In the genomic region with DNA sequence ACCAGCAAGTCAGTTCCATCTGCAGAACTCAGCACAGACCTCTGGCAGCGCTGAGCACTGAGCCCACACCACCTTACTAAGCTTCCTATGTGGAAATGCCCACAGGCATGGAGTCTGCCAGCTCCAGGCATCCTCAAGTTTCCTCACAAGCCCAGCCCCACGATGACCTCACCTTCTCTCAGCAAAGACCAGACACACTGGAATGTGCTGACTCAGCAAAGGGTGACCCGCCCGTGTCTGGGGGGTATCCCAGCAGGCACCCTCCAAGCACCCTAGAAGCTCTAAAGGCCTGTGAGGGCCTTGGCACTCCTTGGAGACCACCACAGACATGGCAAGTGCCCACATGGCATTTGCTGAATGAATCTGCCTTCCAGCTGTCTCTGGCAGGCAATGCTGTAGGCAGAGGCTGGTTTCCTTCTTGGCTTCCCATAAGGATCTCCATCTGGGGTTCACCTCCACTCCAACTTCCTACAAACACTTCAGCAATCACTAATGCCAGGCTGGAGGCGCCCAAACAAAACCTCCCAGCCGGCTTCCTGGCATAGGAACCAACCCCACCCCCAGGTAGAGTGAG, we compare ENCODE assay signal across 11 mouse cellular contexts. TPM values are rescaled to one million over a fixed set of nuclear protein-coding genes. Genes with fewer than 3 reads are reported as not detected.
DNase-seq lines count a peak whose midpoint lies in the region; ATAC-seq and TF ChIP-seq lines count a peak whose summit lies in the region.
"Had no signal": no experiment of that assay in that cellular context is flagged by ENCODE, and none has a peak within 500 bp of the region (broad histone marks: within the 10 kb centered on the region; RNA-seq: fewer than 3 reads in every experiment).

No protein-coding gene starts in this region.

- no peak overlapping the region for H3K4me3 ChIP-seq in gastrocnemius, adult 2 months
- no peak overlapping the region for H3K4me3 ChIP-seq in myocyte
- no peak overlapping the region for H3K4me3 ChIP-seq in hindbrain, embryonic 14.5 days (replicated peaks; ENCODE audit: low read length)
- H3K4me3 ChIP-seq: left cerebral cortex, adult 2 months; neural tube, embryonic 12.5 days had no signal

- no peak for TF ChIP-seq CTCF in gastrocnemius, adult 2 months (IDR thresholded peaks at IDR 0.05)

- no peaks in the 10 kb centered on the region for H3K9me3 ChIP-seq in hindbrain, embryonic 14.5 days (ENCODE audit: control insufficient read depth, low read length)
- H3K9me3 ChIP-seq: neural tube, embryonic 12.5 days had no signal

- H3K27me3 ChIP-seq in myocyte (ENCODE audit: control insufficient read depth, insufficient read depth, insufficient read length), result no peaks in the 10 kb centered on the region
- no peaks in the 10 kb centered on the region for H3K27me3 ChIP-seq in hindbrain, embryonic 14.5 days (ENCODE audit: control insufficient read depth, insufficient read depth, low read length)
- H3K27me3 ChIP-seq: neural tube, embryonic 12.5 days had no signal

- no peak overlapping the region for H3K9ac ChIP-seq in hindbrain, embryonic 14.5 days
- H3K9ac ChIP-seq: neural tube, embryonic 12.5 days had no signal

- no peak for ATAC-seq in hindbrain, embryonic 14.5 days (ENCODE audit: low FRiP score)

- DNase-seq in adrenal gland, postnatal 14 days, result peak; percentile 51
- no peak for DNase-seq in adrenal gland, adult 18-20 months (ENCODE audit: low spot score in 2 of 2)
- peak; percentile 53 for DNase-seq in left cerebral cortex, postnatal 4 days
- no peak for DNase-seq in left cerebral cortex, postnatal 10 days (ENCODE audit: extremely low spot score in 1 of 2, low spot score in 2 of 2)
- peak; percentile 75 for DNase-seq in gastrocnemius, adult 2 months
- DNase-seq in spleen, postnatal 10 days (ENCODE audit: low spot score in 2 of 2), result no peak
- DNase-seq in hindbrain, embryonic 14.5 days (ENCODE audit: low spot score), result no peak

- 79% methylated on average over 6 of the region's 6 CpGs for WGBS in hindbrain, embryonic 14.5 days

- TF ChIP-seq POLR2A in myocyte (IDR thresholded peaks at IDR 0.05; ENCODE audit: insufficient read length, low read depth), result peak; percentile 51

- H3K27ac ChIP-seq in gastrocnemius, adult 2 months, result peak overlapping the region; percentile 79
- H3K27ac ChIP-seq in hindbrain, embryonic 14.5 days, result no peak overlapping the region
- H3K27ac ChIP-seq: left cerebral cortex, adult 2 months; macrophage; neural tube, embryonic 12.5 days had no signal

- H3K4me1 ChIP-seq in hindbrain, embryonic 14.5 days (replicated peaks; ENCODE audit: control insufficient read depth, insufficient read depth, low read length), result peaks cover 15% of the 10 kb centered on the region

- peaks cover 37% of the 10 kb centered on the region for H3K79me2 ChIP-seq in myocyte (ENCODE audit: control insufficient read depth, insufficient read depth)

- H3K36me3 ChIP-seq in myocyte (ENCODE audit: control insufficient read depth, insufficient read depth), result no peaks in the 10 kb centered on the region
- H3K36me3 ChIP-seq in hindbrain, embryonic 14.5 days (replicated peaks; ENCODE audit: control insufficient read depth, insufficient read depth), result no peaks in the 10 kb centered on the region
- H3K36me3 ChIP-seq: neural tube, embryonic 12.5 days had no signal

- intact Hi-C loops in left cerebral cortex, postnatal 4 days (cut with DNase I), result no loop called here
- intact Hi-C loops in left cerebral cortex, postnatal 10 days (cut with DNase I), result no loop called here
- intact Hi-C loops in gastrocnemius, adult 2 months (cut with DNase I), result no loop called here

- no peak overlapping the region for H3ac ChIP-seq in myocyte (ENCODE audit: control insufficient read depth, insufficient read length)

- H3K4me2 ChIP-seq in myocyte (ENCODE audit: low read depth), result peak overlapping the region; percentile 78
- H3K4me2 ChIP-seq in hindbrain, embryonic 14.5 days (replicated peaks), result no peak overlapping the region
- H3K4me2 ChIP-seq: neural tube, embryonic 12.5 days had no signal

TF ChIP-seq in myocyte, 11 proteins besides CTCF, POLR2A, EP300 and RAD21:
- TF ChIP-seq USF1 (IDR thresholded peaks at IDR 0.05; ENCODE audit: low read depth), result no peak
- TF ChIP-seq E2F4 (IDR thresholded peaks at IDR 0.05; ENCODE audit: insufficient read depth), result no peak
- peak; percentile 34 for TF ChIP-seq TCF3 (IDR thresholded peaks at IDR 0.05; ENCODE audit: insufficient read length, low read depth)
- no peak for TF ChIP-seq MAX (IDR thresholded peaks at IDR 0.05; ENCODE audit: low read depth)
- peak; percentile 24 to 88 (median 49) for TF ChIP-seq MYOG (IDR thresholded peaks at IDR 0.05; ENCODE audit: control insufficient read depth in 1 of 3, insufficient read depth in 1 of 3, insufficient read length in 2 of 3, low read depth in 2 of 3)
- no peak for TF ChIP-seq SRF (IDR thresholded peaks at IDR 0.05; ENCODE audit: control insufficient read depth, insufficient read length, low read depth)
- peak; percentile 47 for TF ChIP-seq POLR2AphosphoS2 (IDR thresholded peaks at IDR 0.05; ENCODE audit: insufficient read length, low read depth)
- peak; percentile 37 for TF ChIP-seq TCF12 (IDR thresholded peaks at IDR 0.05; ENCODE audit: insufficient read depth, poor library complexity, severe bottlenecking)
- no peak for TF ChIP-seq REST (IDR thresholded peaks at IDR 0.05; ENCODE audit: insufficient read depth, insufficient read length)
- 0 out of 2 replicates have a peak, but pooled peaks have one; percentile 35 for TF ChIP-seq CEBPB (IDR thresholded peaks at IDR 0.05; ENCODE audit: insufficient read depth, poor library complexity, severe bottlenecking)
- TF ChIP-seq MYOD1 (IDR thresholded peaks at IDR 0.05; ENCODE audit: control insufficient read depth in 1 of 3, insufficient read length in 2 of 3, low read depth in 2 of 3), result peak; percentile 46 to 86 (median 86)

RNA-seq across cellular contexts. Expression of a gene that starts 17.9 kb away (rescaled TPM):
- total RNA-seq in adrenal gland, postnatal 14 days (2021), result 10.1 and 10.3 TPM in 2 replicates
- total RNA-seq in adrenal gland, adult 18-20 months (2021), result 10 to 100 TPM; 14.2 to 30.4 TPM
- total RNA-seq in left cerebral cortex, postnatal 4 days (2021), result 10 to 100 TPM; 33.9 to 35.4 TPM
- total RNA-seq in left cerebral cortex, postnatal 10 days (2021), result 10 to 100 TPM; 58.4 to 58.7 TPM
- 1 to 10 TPM in 1 of 2 experiments, under 1 TPM in 1; 0.94 to 2.3 TPM for total RNA-seq in gastrocnemius, adult 2 months (2021)
- polyA plus RNA-seq in myocyte (2012; fragmentation: generic; extraction: Trizol), result 58.2 TPM
- 11.5 and 13.0 TPM in 2 replicates for polyA plus RNA-seq in hindbrain, embryonic 14.5 days (2014; fragmentation: Nextera tagmentation; extraction: Ambion mirVana)
- polyA plus RNA-seq: macrophage had no signal

Comparison
In these comparisons a context has a peak if more than half of its experiments do, and no peak if none do; other contexts are left out.
1. DNase-seq: peak in adrenal gland, postnatal 14 days (single experiment), left cerebral cortex, postnatal 4 days (single experiment) and gastrocnemius, adult 2 months (single experiment); none in adrenal gland, adult 18-20 months (0 of 2), left cerebral cortex, postnatal 10 days (0 of 2), spleen, postnatal 10 days (0 of 2) and hindbrain, embryonic 14.5 days (single experiment).